Mouse (Mus musculus) myocyte (in vitro differentiated cells): ENCODE results near the gene Actc1. TPM values are rescaled to one million over a fixed set of nuclear protein-coding genes. Genes with fewer than 3 reads are reported as not detected.

Source experiments
- H3K27me3 ChIP-seq: one replicate; pipeline ENCODE4 v1.6.1; 2011; ENCODE audit not compliant: control insufficient read depth, insufficient read depth, insufficient read length
- H3K36me3 ChIP-seq: one replicate; pipeline ENCODE4 v1.6.1; 2011; ENCODE audit not compliant: control insufficient read depth, insufficient read depth
- H3K4me2 ChIP-seq: one replicate; pipeline ENCODE4 v1.6.1; 2011; ENCODE audit warnings: low read depth, control low read depth
- H3K4me3 ChIP-seq: one replicate; pipeline ENCODE4 v1.5.1; 2011; ENCODE audit warnings: mild to moderate bottlenecking, control low read depth, moderate library complexity
- H3K79me2 ChIP-seq: one replicate; pipeline ENCODE4 v1.6.1; 2011; ENCODE audit not compliant: control insufficient read depth, insufficient read depth
- H3ac ChIP-seq: one replicate; pipeline ENCODE4 v1.6.1; 2011; ENCODE audit not compliant: control insufficient read depth, insufficient read length
- CEBPB ChIP-seq: IDR thresholded peaks from 2 replicates; pipeline ENCODE4 v1.6.1; 2011; ENCODE audit warnings: mild to moderate bottlenecking, moderate library complexity; ENCODE audit not compliant: poor library complexity, insufficient read depth, severe bottlenecking
- E2F4 ChIP-seq: IDR thresholded peaks from one replicate; pipeline ENCODE4 v1.6.1; 2011; ENCODE audit warnings: mild to moderate bottlenecking, control low read depth, moderate library complexity; ENCODE audit not compliant: insufficient read depth
- MAX ChIP-seq: IDR thresholded peaks from one replicate; pipeline ENCODE4 v1.6.1; 2011; ENCODE audit warnings: low read depth, mild to moderate bottlenecking, control low read depth
- MYOD1 ChIP-seq, 3 experiments: IDR thresholded peaks; one replicate each; pipeline ENCODE4 v1.6.1; 2011; ENCODE audit warnings: control low read depth in 2 of 3, low read depth in 2 of 3, mild to moderate bottlenecking in 2 of 3, moderate library complexity in 1 of 3; ENCODE audit not compliant: insufficient read length in 2 of 3, control insufficient read depth in 1 of 3
- MYOG ChIP-seq, 3 experiments: IDR thresholded peaks; one replicate each; pipeline ENCODE4 v1.6.1; 2011; ENCODE audit warnings: control low read depth in 2 of 3, low read depth in 2 of 3, mild to moderate bottlenecking in 2 of 3; ENCODE audit not compliant: insufficient read length in 2 of 3, control insufficient read depth in 1 of 3, insufficient read depth in 1 of 3
- POLR2A ChIP-seq: IDR thresholded peaks from one replicate; pipeline ENCODE4 v1.6.1; 2011; ENCODE audit warnings: low read depth, mild to moderate bottlenecking, control low read depth, moderate library complexity; ENCODE audit not compliant: insufficient read length
- POLR2AphosphoS2 ChIP-seq: IDR thresholded peaks from one replicate; pipeline ENCODE4 v1.6.1; 2011; ENCODE audit warnings: low read depth, control low read depth; ENCODE audit not compliant: insufficient read length
- REST ChIP-seq: IDR thresholded peaks from one replicate; pipeline ENCODE4 v1.6.1; 2011; ENCODE audit warnings: mild to moderate bottlenecking, control low read depth, moderate library complexity; ENCODE audit not compliant: insufficient read depth, insufficient read length
- SRF ChIP-seq: IDR thresholded peaks from one replicate; pipeline ENCODE4 v1.6.1; 2011; ENCODE audit warnings: low read depth; ENCODE audit not compliant: control insufficient read depth, insufficient read length
- TCF12 ChIP-seq: IDR thresholded peaks from one replicate; pipeline ENCODE4 v1.6.1; 2011; ENCODE audit warnings: mild to moderate bottlenecking, control low read depth; ENCODE audit not compliant: poor library complexity, insufficient read depth, severe bottlenecking
- TCF3 ChIP-seq: IDR thresholded peaks from one replicate; pipeline ENCODE4 v1.6.1; 2011; ENCODE audit warnings: low read depth, control low read depth; ENCODE audit not compliant: insufficient read length
- USF1 ChIP-seq: IDR thresholded peaks from one replicate; pipeline ENCODE4 v1.6.1; 2011; ENCODE audit warnings: low read depth, mild to moderate bottlenecking, control low read depth, moderate library complexity
- polyA plus RNA-seq: library from polyadenylated mRNA; unstranded; fragments of >200 nt; fragmentation: generic; extraction: Trizol; gene quantifications from one replicate; pipeline ENCODE4 v1.2.1, GENCODE M21; 2012; ENCODE audit warnings: missing spikeins

Gene Actc1
- polyA plus RNA-seq, 1 experiment = 2,846 TPM

DNA sequence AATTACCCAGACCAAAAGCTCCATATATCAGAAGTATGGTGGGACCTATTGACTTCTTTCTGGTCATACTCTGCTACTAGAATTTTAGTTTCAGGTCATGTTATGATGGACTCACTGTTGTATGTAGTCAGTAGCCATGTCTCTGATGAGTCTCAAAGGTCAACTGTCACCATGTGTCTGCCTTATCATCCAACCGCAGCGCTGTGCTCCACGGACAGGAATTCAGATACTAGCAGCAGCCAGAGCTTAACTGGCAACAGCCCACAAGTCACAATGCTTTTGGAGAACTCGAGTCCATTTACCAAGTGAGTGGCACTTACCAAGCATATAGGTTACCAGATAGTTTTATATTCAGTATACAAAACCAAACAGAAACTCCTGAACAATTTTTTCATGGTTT, 44.3 kb upstream of the Actc1 start:
- H3K36me3 ChIP-seq = peaks cover 28% of the 10 kb centered on the region
- H3K79me2 ChIP-seq = no peaks in the 10 kb centered on the region
- H3K4me3 ChIP-seq = no peak overlapping the region
- TF ChIP-seq POLR2A (no peak), USF1 (no peak), SRF (no peak), REST (no peak), TCF3 (no peak), MYOG (IDR thresholded peaks at IDR 0.05; ENCODE audit: control insufficient read depth in 1 of 3, insufficient read depth in 1 of 3, insufficient read length in 2 of 3, low read depth in 2 of 3) (no peak), E2F4 (no peak), CEBPB (no peak), MAX (no peak), TCF12 (no peak)
- H3K4me2 ChIP-seq = no peak overlapping the region
- H3K27me3 ChIP-seq = no peaks in the 10 kb centered on the region
- no peak overlapping the region for H3ac ChIP-seq

DNA sequence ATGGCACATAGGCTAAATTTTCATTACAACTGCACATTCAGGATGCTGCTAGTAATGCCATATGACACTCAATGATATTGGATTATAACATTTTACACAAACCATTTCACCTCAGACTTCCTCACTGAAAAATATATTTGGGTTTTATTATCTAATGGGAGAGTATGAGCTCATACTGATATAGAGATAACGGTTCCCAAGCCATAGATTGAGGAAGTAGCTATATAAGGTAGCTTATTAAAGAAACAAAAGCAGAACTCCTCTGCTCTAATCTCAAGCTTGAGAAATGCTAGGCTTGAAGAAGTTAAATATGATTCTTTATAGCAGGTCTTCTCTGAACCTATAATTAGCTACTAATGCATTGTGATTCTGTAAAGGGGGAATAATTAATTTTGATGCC, 43.2 kb upstream of the Actc1 start:
- Histone ChIP-seq H3K36me3 (peaks cover 24% of the 10 kb centered on the region), H3K27me3 (no peaks in the 10 kb centered on the region), H3ac (no peak overlapping the region), H3K4me3 (no peak overlapping the region), H3K79me2 (no peaks in the 10 kb centered on the region), H3K4me2 (no peak overlapping the region)
- no peak for TF ChIP-seq POLR2AphosphoS2
- TF ChIP-seq REST = no peak
- no peak for TF ChIP-seq POLR2A
- no peak for TF ChIP-seq CEBPB

DNA sequence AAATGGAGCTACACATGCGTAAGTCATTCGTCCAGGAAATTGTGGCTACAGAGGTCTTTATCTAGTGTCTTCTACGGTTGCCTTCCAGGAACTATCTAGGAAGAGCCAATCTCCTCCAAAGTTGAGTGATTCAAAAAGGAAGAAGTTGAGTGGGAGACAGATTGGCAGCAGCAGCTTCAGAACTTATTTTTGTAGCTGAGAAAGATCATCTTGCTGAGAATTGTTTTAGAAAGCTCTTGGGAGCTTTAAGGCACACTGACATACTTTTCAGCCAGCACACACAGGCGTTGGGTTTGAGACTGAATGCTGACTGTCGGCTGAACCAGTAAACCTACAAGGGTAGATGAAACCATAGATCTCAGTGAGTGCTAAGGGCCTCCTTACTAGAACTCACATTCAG, 42.0 kb upstream of the Actc1 start:
- TF ChIP-seq CEBPB (no peak), TCF3 (no peak), POLR2A (no peak), MAX (no peak), MYOD1 (IDR thresholded peaks at IDR 0.05; ENCODE audit: control insufficient read depth in 1 of 3, insufficient read length in 2 of 3, low read depth in 2 of 3) (no peak), POLR2AphosphoS2 (no peak), TCF12 (no peak), MYOG (IDR thresholded peaks at IDR 0.05; ENCODE audit: control insufficient read depth in 1 of 3, insufficient read depth in 1 of 3, insufficient read length in 2 of 3, low read depth in 2 of 3) (no peak), USF1 (no peak), E2F4 (no peak), REST (no peak), SRF (no peak)
- Histone ChIP-seq H3K4me2 (no peak overlapping the region), H3K36me3 (peaks cover 22% of the 10 kb centered on the region), H3ac (no peak overlapping the region), H3K27me3 (no peaks in the 10 kb centered on the region), H3K79me2 (no peaks in the 10 kb centered on the region), H3K4me3 (no peak overlapping the region)

DNA sequence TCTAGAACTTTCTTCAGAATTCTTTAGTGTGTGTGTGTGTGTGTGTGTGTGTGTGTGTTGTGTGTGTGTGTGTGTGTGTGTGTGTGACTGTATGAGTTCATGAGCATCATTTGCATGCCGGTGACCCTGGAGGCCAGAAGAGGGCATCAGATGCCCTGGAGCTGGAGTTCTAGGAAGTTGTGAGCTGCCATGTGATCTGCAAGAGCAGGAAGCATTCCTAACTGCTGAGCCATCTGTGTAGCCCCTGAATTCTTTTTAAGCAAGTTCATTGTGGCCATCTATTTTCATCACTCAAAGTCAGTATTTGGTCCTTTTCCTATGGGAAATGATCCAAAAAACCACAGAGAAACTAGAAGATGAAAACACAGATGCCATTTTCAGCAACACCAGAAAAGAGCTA, 41.3 kb upstream of the Actc1 start:
- no peaks in the 10 kb centered on the region for H3K27me3 ChIP-seq
- TF ChIP-seq USF1 (peak; percentile 67), SRF (no peak), MYOD1 (IDR thresholded peaks at IDR 0.05; ENCODE audit: control insufficient read depth in 1 of 3, insufficient read length in 2 of 3, low read depth in 2 of 3) (no peak), REST (no peak)
- H3K79me2 ChIP-seq = no peaks in the 10 kb centered on the region
- no peak overlapping the region for H3K4me2 ChIP-seq
- H3K36me3 ChIP-seq = peaks cover 17% of the 10 kb centered on the region
- H3ac ChIP-seq = no peak overlapping the region
- no peak overlapping the region for H3K4me3 ChIP-seq

DNA sequence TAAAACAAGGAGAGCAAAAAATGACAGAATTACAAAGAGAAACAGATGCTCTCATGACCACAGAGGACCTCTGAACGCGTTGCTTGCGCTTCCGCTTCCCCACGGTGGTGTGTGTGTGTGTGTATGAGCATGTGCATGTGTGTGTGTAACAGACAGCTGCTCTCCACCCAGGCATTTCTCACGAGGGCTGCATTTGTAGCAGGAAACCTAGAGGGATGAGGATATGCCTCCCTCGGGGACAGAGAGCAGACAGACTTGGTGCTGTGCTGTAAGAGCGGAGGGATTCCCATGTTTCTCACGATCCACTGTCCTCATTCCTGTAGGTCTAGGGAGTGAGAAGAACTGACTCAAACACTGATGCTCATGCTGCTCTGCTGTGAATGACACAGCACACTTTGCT, 40.2 kb upstream of the Actc1 start:
- no peak for TF ChIP-seq USF1
- TF ChIP-seq MYOD1 (IDR thresholded peaks at IDR 0.05; ENCODE audit: control insufficient read depth in 1 of 3, insufficient read length in 2 of 3, low read depth in 2 of 3) = peak in 2 of 3 experiments; percentile 35 to 43
- peak in 2 of 3 experiments; percentile 54 to 73 for TF ChIP-seq MYOG (IDR thresholded peaks at IDR 0.05; ENCODE audit: control insufficient read depth in 1 of 3, insufficient read depth in 1 of 3, insufficient read length in 2 of 3, low read depth in 2 of 3)
- no peaks in the 10 kb centered on the region for H3K79me2 ChIP-seq
- H3K4me2 ChIP-seq = no peak overlapping the region
- no peak overlapping the region for H3ac ChIP-seq
- H3K4me3 ChIP-seq = no peak overlapping the region
- H3K27me3 ChIP-seq = no peaks in the 10 kb centered on the region
- peaks cover 9% of the 10 kb centered on the region for H3K36me3 ChIP-seq
